In genomic region chr11:79752717-79753480, GRCm38 (mm10) we compare ENCODE assay signal across 14 mouse cellular contexts.
A peak's percentile ranks its signal among the peaks of the same experiment; 100 is the strongest.
DNase-seq lines count a peak whose midpoint lies in the region; ATAC-seq lines count a peak whose summit lies in the region.
"Had no signal": no experiment of that assay in that cellular context is flagged by ENCODE, and none has a peak within 500 bp of the region (broad histone marks: within the 10 kb centered on the region; RNA-seq: fewer than 3 reads in every experiment).

No protein-coding gene starts in this region.

- H3K4me2 ChIP-seq in heart, embryonic 12.5 days, result no peak overlapping the region
- no peak overlapping the region; the same call in 1 of the 2 replicates for H3K4me2 ChIP-seq in heart, embryonic 11.5 days
- H3K4me2 ChIP-seq in midbrain, embryonic 11.5 days, result no peak overlapping the region
- H3K4me2 ChIP-seq in midbrain, embryonic 14.5 days (ENCODE audit: low read length), result no peak overlapping the region
- H3K4me2 ChIP-seq in stomach, embryonic 15.5 days, result no peak overlapping the region
- no peak overlapping the region for H3K4me2 ChIP-seq in hindbrain, embryonic 11.5 days (replicated peaks; ENCODE audit: low read depth, low read length)
- H3K4me2 ChIP-seq: forebrain, embryonic 15.5 days; hindbrain, embryonic 14.5 days; limb, embryonic 13.5 days; neural tube, embryonic 12.5 days had no signal

- peak; percentile 82 for DNase-seq in midbrain, embryonic 11.5 days (ENCODE audit: low spot score, missing footprints)
- no peak for DNase-seq in midbrain, embryonic 14.5 days
- peak; percentile 79 to 86 for DNase-seq in adrenal gland, postnatal 36 days
- DNase-seq in hindbrain, embryonic 11.5 days (ENCODE audit: low spot score), result no peak
- no peak for DNase-seq in yolk sac, embryonic 10.5 days (ENCODE audit: low spot score)
- DNase-seq: cerebellum, adult 9-11 months; retina, postnatal 1 day had no signal

- H3K27ac ChIP-seq in heart, embryonic 12.5 days (ENCODE audit: poor library complexity, severe bottlenecking), result 0 out of 2 replicates have a peak overlapping the region, but pooled peaks have one; percentile 4
- H3K27ac ChIP-seq in heart, embryonic 11.5 days (ENCODE audit: low read depth, low read length), result no peak overlapping the region
- H3K27ac ChIP-seq in midbrain, embryonic 11.5 days (ENCODE audit: low read depth, low read length), result no peak overlapping the region
- H3K27ac ChIP-seq in midbrain, embryonic 14.5 days (replicated peaks; ENCODE audit: low read depth, low read length), result no peak overlapping the region
- H3K27ac ChIP-seq in stomach, embryonic 15.5 days, result peak overlapping the region; percentile 19; the same call in 1 of the 2 replicates
- H3K27ac ChIP-seq in hindbrain, embryonic 11.5 days (ENCODE audit: low read depth, low read length), result no peak overlapping the region
- H3K27ac ChIP-seq: forebrain, embryonic 15.5 days; hindbrain, embryonic 14.5 days; limb, embryonic 13.5 days; neural tube, embryonic 12.5 days had no signal

- H3K9me3 ChIP-seq in heart, embryonic 12.5 days (replicated peaks), result 0 out of 2 replicates have a peak, but pooled peaks cover 3% of the 10 kb centered on the region
- H3K9me3 ChIP-seq in heart, embryonic 11.5 days (replicated peaks; ENCODE audit: control insufficient read depth, low read length), result no peaks in the 10 kb centered on the region
- H3K9me3 ChIP-seq in midbrain, embryonic 11.5 days (ENCODE audit: control insufficient read depth, low read length), result no peaks in the 10 kb centered on the region
- no peaks in the 10 kb centered on the region for H3K9me3 ChIP-seq in midbrain, embryonic 14.5 days (ENCODE audit: control insufficient read depth, low read length)
- H3K9me3 ChIP-seq in stomach, embryonic 15.5 days, result no peaks in the 10 kb centered on the region
- H3K9me3 ChIP-seq in hindbrain, embryonic 11.5 days (ENCODE audit: control insufficient read depth, low read length), result no peaks in the 10 kb centered on the region
- H3K9me3 ChIP-seq: forebrain, embryonic 15.5 days; limb, embryonic 13.5 days; neural tube, embryonic 12.5 days had no signal

- no peaks in the 10 kb centered on the region for H3K27me3 ChIP-seq in heart, embryonic 12.5 days (replicated peaks)
- no peaks in the 10 kb centered on the region for H3K27me3 ChIP-seq in heart, embryonic 11.5 days (ENCODE audit: control insufficient read depth, insufficient read depth, low read length)
- H3K27me3 ChIP-seq in midbrain, embryonic 11.5 days (ENCODE audit: control insufficient read depth, insufficient read depth, low read length), result no peaks in the 10 kb centered on the region
- H3K27me3 ChIP-seq in midbrain, embryonic 14.5 days (ENCODE audit: control insufficient read depth, insufficient read depth, low read length), result no peaks in the 10 kb centered on the region
- H3K27me3 ChIP-seq in stomach, embryonic 15.5 days (replicated peaks), result no peaks in the 10 kb centered on the region
- H3K27me3 ChIP-seq in hindbrain, embryonic 11.5 days (ENCODE audit: control insufficient read depth, insufficient read depth, low read length), result no peaks in the 10 kb centered on the region
- H3K27me3 ChIP-seq: forebrain, embryonic 15.5 days; limb, embryonic 13.5 days; neural tube, embryonic 12.5 days had no signal

- H3K4me1 ChIP-seq in heart, embryonic 12.5 days (replicated peaks), result peaks cover 29% of the 10 kb centered on the region
- H3K4me1 ChIP-seq in heart, embryonic 11.5 days (ENCODE audit: control insufficient read depth, insufficient read depth, low read length), result 0 out of 2 replicates have a peak, but pooled peaks cover 6% of the 10 kb centered on the region
- H3K4me1 ChIP-seq in midbrain, embryonic 11.5 days (ENCODE audit: control insufficient read depth, insufficient read depth, low read length), result peaks cover 6% of the 10 kb centered on the region; the same call in 1 of the 2 replicates
- no peaks in the 10 kb centered on the region for H3K4me1 ChIP-seq in midbrain, embryonic 14.5 days (ENCODE audit: control insufficient read depth, insufficient read depth, low read length)
- H3K4me1 ChIP-seq in stomach, embryonic 15.5 days, result peaks cover 11% of the 10 kb centered on the region
- no peaks in the 10 kb centered on the region for H3K4me1 ChIP-seq in hindbrain, embryonic 11.5 days (replicated peaks; ENCODE audit: control insufficient read depth, insufficient read depth, low read length)
- H3K4me1 ChIP-seq: forebrain, embryonic 15.5 days; limb, embryonic 13.5 days; neural tube, embryonic 12.5 days had no signal

- no peak overlapping the region for H3K4me3 ChIP-seq in heart, embryonic 12.5 days
- no peak overlapping the region for H3K4me3 ChIP-seq in heart, embryonic 11.5 days (ENCODE audit: low read depth, low read length)
- H3K4me3 ChIP-seq in midbrain, embryonic 11.5 days (ENCODE audit: low read depth, low read length), result no peak overlapping the region
- H3K4me3 ChIP-seq in midbrain, embryonic 14.5 days (replicated peaks; ENCODE audit: low read depth, low read length), result no peak overlapping the region
- no peak overlapping the region for H3K4me3 ChIP-seq in stomach, embryonic 15.5 days (replicated peaks)
- no peak overlapping the region for H3K4me3 ChIP-seq in hindbrain, embryonic 11.5 days (ENCODE audit: low read depth, low read length)
- H3K4me3 ChIP-seq: forebrain, embryonic 15.5 days; limb, embryonic 13.5 days; neural tube, embryonic 12.5 days had no signal

- no peak for ATAC-seq in heart, embryonic 12.5 days (ENCODE audit: insufficient number of reproducible peaks, low FRiP score)
- no peak for ATAC-seq in heart, embryonic 11.5 days (replicated peaks; ENCODE audit: insufficient number of reproducible peaks, low FRiP score, low TSS enrichment)
- ATAC-seq in midbrain, embryonic 11.5 days (ENCODE audit: low FRiP score), result no peak
- no peak for ATAC-seq in midbrain, embryonic 14.5 days (ENCODE audit: low FRiP score, low TSS enrichment)
- no peak; the same call in 1 of the 2 replicates for ATAC-seq in stomach, embryonic 15.5 days (ENCODE audit: insufficient read depth, low FRiP score, low read depth)
- ATAC-seq in hindbrain, embryonic 11.5 days (ENCODE audit: low FRiP score), result no peak
- ATAC-seq: forebrain, embryonic 15.5 days had no signal

- WGBS in heart, embryonic 12.5 days, result 56% methylated on average over 7 of the region's 7 CpGs
- WGBS in heart, embryonic 11.5 days (ENCODE audit: insufficient replicate concordance), result 55% methylated on average over 7 of the region's 7 CpGs
- WGBS in midbrain, embryonic 11.5 days, result 40% methylated on average over 7 of the region's 7 CpGs
- 46% methylated on average over 7 of the region's 7 CpGs for WGBS in midbrain, embryonic 14.5 days
- 46% methylated on average over 7 of the region's 7 CpGs for WGBS in stomach, embryonic 15.5 days
- WGBS in hindbrain, embryonic 11.5 days, result 58% methylated on average over 7 of the region's 7 CpGs

- no peaks in the 10 kb centered on the region for H3K36me3 ChIP-seq in heart, embryonic 12.5 days
- H3K36me3 ChIP-seq in heart, embryonic 11.5 days (ENCODE audit: control insufficient read depth, insufficient read depth, low read length), result no peaks in the 10 kb centered on the region
- H3K36me3 ChIP-seq in midbrain, embryonic 11.5 days (ENCODE audit: control insufficient read depth, insufficient read depth, low read length), result no peaks in the 10 kb centered on the region
- H3K36me3 ChIP-seq in midbrain, embryonic 14.5 days (ENCODE audit: control insufficient read depth, insufficient read depth, low read length), result no peaks in the 10 kb centered on the region
- no peaks in the 10 kb centered on the region for H3K36me3 ChIP-seq in stomach, embryonic 15.5 days
- no peaks in the 10 kb centered on the region for H3K36me3 ChIP-seq in hindbrain, embryonic 11.5 days (ENCODE audit: control insufficient read depth, insufficient read depth, low read length)
- H3K36me3 ChIP-seq: forebrain, embryonic 15.5 days; limb, embryonic 13.5 days; neural tube, embryonic 12.5 days had no signal

- H3K9ac ChIP-seq in heart, embryonic 12.5 days, result no peak overlapping the region
- H3K9ac ChIP-seq in heart, embryonic 11.5 days (ENCODE audit: low read depth, low read length), result no peak overlapping the region
- H3K9ac ChIP-seq in midbrain, embryonic 11.5 days (ENCODE audit: low read length), result no peak overlapping the region
- no peak overlapping the region for H3K9ac ChIP-seq in midbrain, embryonic 14.5 days (replicated peaks; ENCODE audit: low read length)
- H3K9ac ChIP-seq in stomach, embryonic 15.5 days, result no peak overlapping the region
- H3K9ac ChIP-seq in hindbrain, embryonic 11.5 days (ENCODE audit: low read depth, low read length), result no peak overlapping the region
- H3K9ac ChIP-seq: forebrain, embryonic 15.5 days; hindbrain, embryonic 14.5 days; limb, embryonic 13.5 days; neural tube, embryonic 12.5 days had no signal

Comparison
In these comparisons a context has a peak if more than half of its experiments do, and no peak if none do; other contexts are left out.
1. H3K27ac ChIP-seq: peak in heart, embryonic 12.5 days (single experiment) and stomach, embryonic 15.5 days (single experiment); none in heart, embryonic 11.5 days (single experiment), midbrain, embryonic 11.5 days (single experiment), midbrain, embryonic 14.5 days (single experiment) and hindbrain, embryonic 11.5 days (single experiment).
2. DNase-seq: peak in midbrain, embryonic 11.5 days (single experiment) and adrenal gland, postnatal 36 days (2 of 2); none in midbrain, embryonic 14.5 days (single experiment), hindbrain, embryonic 11.5 days (single experiment) and yolk sac, embryonic 10.5 days (single experiment).